Mouse (Mus musculus) CH12.LX (cell line): ENCODE data around the gene Afdn.

ENCODE experiments used
- CTCF ChIP-seq, 2 experiments: IDR thresholded peaks in 1 of 2; conservative IDR thresholded peaks in 1 of 2; 2 replicates each; pipeline ENCODE4 v1.5.1; 2011 to 2012; ENCODE audit warnings: low read depth in 2 of 2, low read length in 2 of 2, improper control_type of control experiment in 1 of 2, inconsistent platforms in 1 of 2, mild to moderate bottlenecking in 1 of 2, moderate library complexity in 1 of 2
- IRF4 ChIP-seq: IDR thresholded peaks from 2 replicates; pipeline ENCODE4 v1.6.1; 2014; ENCODE audit warnings: low read depth, mild to moderate bottlenecking, inconsistent platforms, low read length, improper control_type of control experiment
- NRF1 ChIP-seq: IDR thresholded peaks from 2 replicates; pipeline ENCODE4 v1.6.1; 2014; ENCODE audit warnings: low read depth, mild to moderate bottlenecking, inconsistent platforms, low read length, improper control_type of control experiment, moderate library complexity
- POLR2A ChIP-seq: IDR thresholded peaks from 2 replicates; pipeline ENCODE4 v1.6.1; 2011; ENCODE audit warnings: low read depth, mild to moderate bottlenecking, improper control_type of control experiment, low read length
- RAD21 ChIP-seq: IDR thresholded peaks from 2 replicates; pipeline ENCODE4 v1.6.1; 2011; ENCODE audit warnings: low read depth, mild to moderate bottlenecking, low read length, improper control_type of control experiment, moderate library complexity
- ZNF384 ChIP-seq: IDR thresholded peaks from 2 replicates; pipeline ENCODE4 v1.6.1; 2012; ENCODE audit warnings: low read depth, low read length, improper control_type of control experiment, inconsistent platforms

DNA sequence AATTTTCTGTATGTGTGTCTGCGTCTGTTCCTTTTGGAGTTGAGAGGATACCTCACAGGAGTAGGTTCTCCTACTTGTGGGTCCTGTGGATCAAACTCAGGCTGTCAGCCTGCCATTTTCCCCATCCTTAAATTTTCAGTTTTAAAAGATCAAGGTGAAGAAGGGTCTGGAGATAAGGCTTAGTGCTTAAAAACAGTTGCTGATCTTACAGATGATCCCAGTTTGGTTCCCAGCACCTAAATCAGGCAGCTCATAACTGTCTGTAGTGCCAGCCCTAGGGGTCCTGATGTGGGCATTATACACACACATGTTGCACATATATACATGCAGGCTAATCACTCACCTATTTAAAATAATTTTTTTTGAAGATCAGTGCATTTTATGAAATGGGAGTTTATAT is 69.9 kb downstream of the Afdn start:
- TF ChIP-seq RAD21 (no peak), CTCF (conservative IDR thresholded peaks at IDR 0.05 in 1 of 2, IDR thresholded peaks at IDR 0.05 in 1 of 2; ENCODE audit: low read depth in 2 of 2, low read length in 2 of 2) (no peak), NRF1 (no peak), ZNF384 (no peak), POLR2A (no peak), IRF4 (no peak)
